Comparison of ENCODE assay signal across 29 mouse cellular contexts in the genomic region with DNA sequence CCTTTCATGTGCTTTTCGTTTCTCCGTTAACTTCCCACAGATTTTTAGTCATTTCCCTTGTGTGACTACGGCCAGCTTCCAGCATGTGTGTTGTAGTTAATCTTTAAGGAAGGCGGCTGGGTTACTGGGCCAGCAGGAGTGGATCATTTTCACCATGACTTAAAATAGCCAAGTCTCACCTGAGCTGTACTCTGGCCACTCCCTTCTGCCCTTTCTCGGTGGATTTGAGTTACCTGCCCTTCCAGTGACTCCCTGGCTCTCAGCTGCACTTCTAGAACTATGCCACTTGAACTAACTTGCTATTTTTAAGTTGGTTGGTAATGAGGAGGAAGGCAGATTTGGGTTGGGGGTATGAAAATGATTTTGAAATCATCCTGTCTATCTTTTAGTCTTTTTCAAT.
DNase-seq lines count a peak whose midpoint lies in the region; ATAC-seq lines count a peak whose summit lies in the region.
"Had no signal": no experiment of that assay in that cellular context is flagged by ENCODE, and none has a peak within 500 bp of the region (broad histone marks: within the 10 kb centered on the region; RNA-seq: fewer than 3 reads in every experiment).

No protein-coding gene starts in this region.

- peak overlapping the region; percentile 71 for H3K27ac ChIP-seq in lung, embryonic 16.5 days (ENCODE audit: low read length)
- H3K27ac ChIP-seq: embryonic facial prominence, embryonic 13.5 days; gastrocnemius, adult 2 months; layer of hippocampus, adult 2 months; left cerebral cortex, adult 2 months; limb, embryonic 15.5 days; liver, embryonic 13.5 days had no signal

- H3K4me1 ChIP-seq in lung, embryonic 16.5 days (replicated peaks; ENCODE audit: control insufficient read depth, insufficient read depth, low read length): 0 out of 2 replicates have a peak, but pooled peaks cover 3% of the 10 kb centered on the region
- H3K4me1 ChIP-seq: embryonic facial prominence, embryonic 13.5 days; liver, embryonic 13.5 days had no signal

- H3K36me3 ChIP-seq in lung, embryonic 16.5 days (ENCODE audit: control insufficient read depth, insufficient read depth, low read length): no peaks in the 10 kb centered on the region
- H3K36me3 ChIP-seq: embryonic facial prominence, embryonic 13.5 days; limb, embryonic 15.5 days; liver, embryonic 13.5 days had no signal

- H3K27me3 ChIP-seq in lung, embryonic 16.5 days (ENCODE audit: control insufficient read depth, insufficient read depth, low read depth, low read length): no peaks in the 10 kb centered on the region
- H3K27me3 ChIP-seq: CH12.LX; embryonic facial prominence, embryonic 13.5 days; liver, embryonic 13.5 days had no signal

- H3K4me3 ChIP-seq in lung, embryonic 16.5 days (ENCODE audit: low read length): no peak overlapping the region
- H3K4me3 ChIP-seq: embryonic facial prominence, embryonic 13.5 days; gastrocnemius, adult 2 months; layer of hippocampus, adult 2 months; left cerebral cortex, adult 2 months; limb, embryonic 15.5 days; liver, embryonic 13.5 days had no signal

- peak; percentile 54 for DNase-seq in heart, adult 11 months
- no peak for DNase-seq in heart, postnatal 25 days (ENCODE audit: low spot score)
- DNase-seq in kidney, adult 9 months: peak; percentile 25
- no peak for DNase-seq in kidney, postnatal 4 days
- DNase-seq in lung, postnatal 36 days: no peak
- DNase-seq in yolk sac, embryonic 10.5 days (ENCODE audit: low spot score): peak; percentile 17
- no peak for DNase-seq in gastrocnemius, postnatal 10 days
- DNase-seq: adrenal gland, adult 2 months; adrenal gland, postnatal 36 days; cerebellum, adult 18-20 months; cerebellum, postnatal 10 days; gastrocnemius, adult 2 months; heart, postnatal 14 days; liver, embryonic 13.5 days; lung, adult 18-20 months; right cerebral cortex, postnatal 25 days; thymus, adult 2 months; thymus, postnatal 36 days had no signal

- intact Hi-C loops in heart, postnatal 25 days (cut with DNase I): loop anchor here (5.0 kb wide), 1 partner anchor 569 kb away; no protein-coding TSS in a partner anchor

- no peak overlapping the region for H3K4me2 ChIP-seq in lung, embryonic 16.5 days (ENCODE audit: low read depth, low read length)
- H3K4me2 ChIP-seq: embryonic facial prominence, embryonic 13.5 days; limb, embryonic 15.5 days; liver, embryonic 13.5 days; midbrain, embryonic 11.5 days had no signal

- H3K9me3 ChIP-seq in lung, embryonic 16.5 days (ENCODE audit: control insufficient read depth, low read length): no peaks in the 10 kb centered on the region
- H3K9me3 ChIP-seq: embryonic facial prominence, embryonic 13.5 days; limb, embryonic 15.5 days; liver, embryonic 13.5 days had no signal

- ATAC-seq in lung, embryonic 16.5 days (ENCODE audit: low read depth): peak; percentile 81
- ATAC-seq: activated CD4-positive, CD25-positive, alpha-beta regulatory T cell, adult 4 months; forebrain, embryonic 16.5 days; hindbrain, embryonic 16.5 days; midbrain, embryonic 16.5 days had no signal

- H3K9ac ChIP-seq in lung, embryonic 16.5 days (ENCODE audit: low read length): no peak overlapping the region
- H3K9ac ChIP-seq: embryonic facial prominence, embryonic 13.5 days; limb, embryonic 15.5 days; liver, embryonic 13.5 days had no signal

- 41% methylated on average over 5 of the region's 5 CpGs for WGBS in lung, embryonic 16.5 days

Comparison
In these comparisons a context has a peak if more than half of its experiments do, and no peak if none do; other contexts are left out.
1. DNase-seq: peak in heart, adult 11 months (single experiment), kidney, adult 9 months (single experiment) and yolk sac, embryonic 10.5 days (single experiment); none in heart, postnatal 25 days (single experiment), kidney, postnatal 4 days (0 of 2), lung, postnatal 36 days (single experiment) and gastrocnemius, postnatal 10 days (single experiment).